Mouse (Mus musculus): ENCODE data around the gene Dock1.

DNA sequence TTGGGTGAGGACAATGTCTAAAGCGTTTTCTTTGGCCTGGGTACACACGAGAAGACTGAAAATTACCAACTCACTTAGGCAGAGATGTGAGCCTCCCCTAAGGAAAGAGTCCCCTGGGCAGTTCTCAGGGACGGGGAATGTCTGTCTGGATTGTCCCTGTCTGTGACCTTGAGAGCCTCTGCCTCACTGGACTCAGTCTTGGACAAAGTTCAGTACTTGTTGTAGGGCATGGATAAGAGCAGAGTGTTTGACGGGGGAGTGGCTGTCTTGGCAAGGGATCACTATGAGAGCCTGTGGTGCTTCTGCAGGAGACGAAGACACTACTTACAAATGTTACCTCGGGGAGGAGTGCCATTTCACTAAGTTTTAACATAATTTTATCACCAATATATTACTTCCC, 210.0 kb downstream of the Dock1 start:
- no peak for TF ChIP-seq CTCF (conservative IDR thresholded peaks at IDR 0.05; ENCODE audit: insufficient read depth, insufficient read length, low read depth, low read length)
- no peak for TF ChIP-seq POLR2A (IDR thresholded peaks at IDR 0.05; ENCODE audit: low read depth, low read length)
